Mouse (Mus musculus): ENCODE results near the gene Naxe. TPM values are rescaled to one million over a fixed set of nuclear protein-coding genes. Genes with fewer than 3 reads are reported as not detected.

Gene Naxe
- polyA plus RNA-seq, 1 experiment from 2014 or later: 187 TPM

DNA sequence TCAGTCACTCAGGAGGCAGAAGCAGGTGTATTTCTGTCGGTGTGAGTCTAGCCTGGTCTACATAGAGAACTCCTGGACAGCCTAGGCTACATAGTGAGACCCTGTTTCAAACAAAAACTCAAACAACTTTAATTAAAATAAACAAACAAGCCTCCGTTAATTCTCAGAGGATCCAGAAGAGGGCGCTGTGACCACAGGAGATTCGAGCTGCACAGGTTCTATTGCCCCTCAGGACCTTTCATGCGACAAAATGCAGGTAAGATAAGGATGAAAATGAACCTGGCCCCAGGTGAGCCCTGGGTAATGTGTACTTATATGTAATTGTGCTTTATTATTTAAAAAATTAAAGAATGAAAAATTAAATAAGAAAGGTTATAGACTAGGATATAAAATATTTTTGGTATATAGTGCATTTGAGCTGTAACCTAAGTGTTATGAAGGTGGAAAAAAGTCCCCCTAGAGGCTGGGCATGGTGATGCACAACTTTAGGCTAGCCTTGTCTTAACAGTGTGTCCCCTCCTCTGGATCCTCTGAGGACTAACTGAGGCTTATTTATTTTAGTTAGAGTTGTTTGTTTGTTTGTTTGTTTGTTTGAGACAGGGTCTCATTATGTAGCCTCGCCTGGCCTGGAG is 47.5 kb downstream of the Naxe start:
- Histone ChIP-seq H3K4me1 (no peaks in the 10 kb centered on the region), H3K4me3 (no peak overlapping the region), H3K9ac (no peak overlapping the region), H3K27ac (no peak overlapping the region), H3K27me3 (0 out of 2 replicates have a peak, but pooled peaks cover 5% of the 10 kb centered on the region), H3K9me3 (no peaks in the 10 kb centered on the region), H3K36me3 (no peaks in the 10 kb centered on the region), H3K4me2 (replicated peaks) (no peak overlapping the region)
- 11% methylated on average over 6 of the region's 6 CpGs for WGBS
- ATAC-seq (ENCODE audit: insufficient number of reproducible peaks, insufficient read depth, low FRiP score, low TSS enrichment): no peak

Other genes with a start within 250 kb of the Naxe start
- gene Pear1, start 234.2 kb downstream of the Naxe start, polyA plus RNA-seq (2016; fragmentation: Nextera tagmentation; extraction: Ambion mirVana): 14.4 and 15.1 TPM in 2 replicates
- 0.08 TPM in 1 of 2 replicates, not detected in the other for gene Sh2d2a, start 211.7 kb downstream of the Naxe start, polyA plus RNA-seq (2016; fragmentation: Nextera tagmentation; extraction: Ambion mirVana)
- 15.5 and 16.0 TPM in 2 replicates for gene Prcc, start 172.9 kb downstream of the Naxe start, polyA plus RNA-seq (2016; fragmentation: Nextera tagmentation; extraction: Ambion mirVana)
- 246 and 270 TPM in 2 replicates for gene Hdgf, start 152.2 kb downstream of the Naxe start, polyA plus RNA-seq (2016; fragmentation: Nextera tagmentation; extraction: Ambion mirVana)
- gene Mrpl24, start 139.0 kb downstream of the Naxe start, polyA plus RNA-seq (2016; fragmentation: Nextera tagmentation; extraction: Ambion mirVana): 71.4 and 72.9 TPM in 2 replicates
- 75.4 and 80.1 TPM in 2 replicates for gene Isg20l2, start 128.2 kb downstream of the Naxe start, polyA plus RNA-seq (2016; fragmentation: Nextera tagmentation; extraction: Ambion mirVana)
- 23.2 and 23.8 TPM in 2 replicates for gene Rrnad1, start 127.8 kb downstream of the Naxe start, polyA plus RNA-seq (2016; fragmentation: Nextera tagmentation; extraction: Ambion mirVana)
- 467 and 481 TPM in 2 replicates for gene Crabp2, start 109.8 kb downstream of the Naxe start, polyA plus RNA-seq (2016; fragmentation: Nextera tagmentation; extraction: Ambion mirVana)
- gene Nes, start 87.4 kb downstream of the Naxe start, polyA plus RNA-seq (2016; fragmentation: Nextera tagmentation; extraction: Ambion mirVana): 40.0 and 42.0 TPM in 2 replicates
- gene Bcan, start 58.3 kb downstream of the Naxe start, polyA plus RNA-seq (2016; fragmentation: Nextera tagmentation; extraction: Ambion mirVana): 0.15 and 0.39 TPM in 2 replicates
- 0.09 and 0.34 TPM in 2 replicates for gene Hapln2, start 30.9 kb downstream of the Naxe start, polyA plus RNA-seq (2016; fragmentation: Nextera tagmentation; extraction: Ambion mirVana)
- gene Gpatch4, start 15.4 kb downstream of the Naxe start, polyA plus RNA-seq (2016; fragmentation: Nextera tagmentation; extraction: Ambion mirVana): 32.7 and 34.6 TPM in 2 replicates
- 0.32 and 0.46 TPM in 2 replicates for gene Ttc24, start 19.8 kb upstream of the Naxe start, polyA plus RNA-seq (2016; fragmentation: Nextera tagmentation; extraction: Ambion mirVana)
- 24.4 and 25.8 TPM in 2 replicates for gene Iqgap3, start 23.5 kb upstream of the Naxe start, polyA plus RNA-seq (2016; fragmentation: Nextera tagmentation; extraction: Ambion mirVana)
- 16.9 and 17.7 TPM in 2 replicates for gene Mef2d, start 83.9 kb upstream of the Naxe start, polyA plus RNA-seq (2016; fragmentation: Nextera tagmentation; extraction: Ambion mirVana)
- 0.64 and 1.3 TPM in 2 replicates for gene Rhbg, start 196.2 kb upstream of the Naxe start, polyA plus RNA-seq (2016; fragmentation: Nextera tagmentation; extraction: Ambion mirVana)
- gene Gm38392, start 228.7 kb upstream of the Naxe start, polyA plus RNA-seq (2016; fragmentation: Nextera tagmentation; extraction: Ambion mirVana): not detected in 2 replicates
- gene Tsacc, start 238.5 kb upstream of the Naxe start, polyA plus RNA-seq (2016; fragmentation: Nextera tagmentation; extraction: Ambion mirVana): 16.1 and 16.9 TPM in 2 replicates
- 600 and 614 TPM in 2 replicates for gene Cct3, start 238.6 kb upstream of the Naxe start, polyA plus RNA-seq (2016; fragmentation: Nextera tagmentation; extraction: Ambion mirVana)